Mouse (Mus musculus) lung, adult 10 weeks (tissue): ENCODE data around the gene Cdh9. TPM values are rescaled to one million over a fixed set of nuclear protein-coding genes. Genes with fewer than 3 reads are reported as not detected.

Source experiments
- polyA plus RNA-seq: library from polyadenylated mRNA; stranded (reverse); fragments of 350-450 nt; fragmentation: Illumina TruSeq; extraction: RNeasy Lipid Tissue Mini Kit (QIAGEN cat#74804); gene quantifications from one replicate; pipeline ENCODE4 v1.2.3, GENCODE M21; 2014; ENCODE audit warnings: low read depth, low replicate concordance; ENCODE audit not compliant: insufficient read depth

The Cdh9 gene
- polyA plus RNA-seq, result not detected

GRCm38 (mm10) chr15:16728470-16729011, at the start of gene Cdh9:
TSS of gene Cdh9 (plus strand) at chr15:16728756.

